Mouse (Mus musculus) G1E-ER4 (cell line): ENCODE measurements around the gene Nudt2. TPM values are rescaled to one million over a fixed set of nuclear protein-coding genes. Genes with fewer than 3 reads are reported as not detected.

Experiments
- GATA1 ChIP-seq: IDR thresholded peaks from one replicate; pipeline ENCODE4 v1.8.0; 2012; ENCODE audit warnings: low read length, inconsistent platforms
- polyA plus RNA-seq: library from polyadenylated mRNA; stranded (reverse); fragments of >175 nt; gene quantifications from 2 replicates; pipeline ENCODE4 v1.2.3, GENCODE M21; 2012

The Nudt2 gene
- polyA plus RNA-seq, 1 experiment, result 3.5 TPM

DNA sequence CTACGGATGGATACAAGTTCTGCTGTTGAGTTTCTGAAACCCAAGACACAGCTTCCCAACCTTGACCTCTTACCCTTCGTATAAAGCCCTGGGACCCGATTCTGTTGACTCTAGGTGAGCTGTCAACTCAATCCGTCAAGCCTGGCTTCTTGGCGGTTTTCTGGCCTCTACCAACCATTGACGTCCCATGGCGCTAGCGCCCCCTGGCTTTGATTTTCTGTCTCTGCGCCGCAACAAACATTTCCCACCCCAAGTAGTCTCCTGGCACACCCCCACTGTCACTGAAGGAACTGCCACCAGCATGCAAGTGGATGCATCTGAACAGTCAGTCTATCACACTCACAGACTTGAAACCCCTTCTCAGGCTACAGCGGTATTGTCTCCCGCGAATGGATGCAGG, 41.2 kb downstream of the Nudt2 start:
- TF ChIP-seq GATA1, result no peak

DNA sequence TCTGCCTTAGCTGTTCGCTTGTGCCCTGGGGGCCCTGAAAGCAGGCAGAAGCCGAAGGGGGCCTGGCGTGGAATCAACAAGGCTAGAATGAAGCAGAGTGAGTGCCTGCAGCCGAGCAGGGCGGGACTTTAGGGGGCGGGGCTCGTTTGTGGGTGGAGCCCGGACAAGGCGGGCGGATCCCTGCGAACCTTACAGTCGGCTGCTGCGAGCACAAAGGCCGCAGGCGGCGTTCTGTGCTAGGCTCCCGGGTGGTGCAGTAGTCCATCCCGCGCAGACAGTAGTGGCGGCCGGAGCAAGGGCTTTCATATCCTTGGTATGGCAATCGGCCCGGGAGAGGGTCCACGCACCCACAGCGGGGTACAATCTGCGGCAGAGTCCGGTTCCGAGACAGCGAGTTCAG, 42.0 kb downstream of the Nudt2 start:
- no peak for TF ChIP-seq GATA1

DNA sequence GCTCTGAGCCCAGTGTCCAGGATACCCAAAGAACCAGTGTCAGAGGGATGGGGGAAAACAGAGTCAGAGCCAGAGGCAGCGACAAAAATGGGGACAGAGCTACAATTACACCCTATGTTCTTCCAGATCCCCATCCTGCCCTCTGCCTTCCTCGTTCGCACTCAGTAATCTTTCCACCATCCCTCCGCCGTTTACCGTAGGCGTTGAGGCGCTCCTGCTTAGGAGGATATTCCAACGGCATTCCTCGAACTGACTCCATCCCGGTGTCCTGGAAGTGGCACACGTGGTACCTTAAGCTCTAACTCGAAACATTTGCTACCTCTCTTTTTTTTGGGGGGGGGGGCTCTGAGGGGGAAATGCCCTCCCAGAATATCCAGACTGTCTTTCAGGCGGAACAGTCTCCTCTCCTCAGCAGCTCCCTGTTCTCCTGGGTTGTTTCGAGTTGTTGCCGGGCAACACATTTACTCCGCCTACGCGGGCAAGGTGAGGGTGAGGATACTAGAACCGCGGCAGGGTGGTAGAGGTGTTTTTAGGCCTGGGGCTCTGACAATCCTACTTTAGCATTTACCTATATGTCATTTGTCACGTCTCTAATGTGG, 42.5 kb downstream of the Nudt2 start:
- TF ChIP-seq GATA1, result no peak

DNA sequence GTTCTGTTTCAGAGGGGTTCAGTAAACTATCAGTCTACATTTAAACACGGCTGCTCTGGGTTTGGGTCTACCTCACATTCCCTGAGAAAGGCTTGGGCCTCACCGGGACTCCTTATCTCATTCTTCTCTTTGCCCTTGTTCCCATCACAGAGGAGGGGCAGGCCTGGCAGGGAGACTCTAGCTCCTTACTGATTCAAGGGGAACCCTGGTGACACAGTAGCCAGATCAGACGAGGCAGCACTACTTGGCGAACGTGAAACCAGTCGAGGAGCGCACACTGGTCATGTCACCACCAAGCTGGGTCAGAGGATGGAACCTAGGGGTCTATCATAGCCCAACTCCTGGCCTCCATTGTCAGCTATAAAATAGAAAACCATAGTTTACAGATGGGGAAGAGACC, 43.0 kb downstream of the Nudt2 start:
- no peak for TF ChIP-seq GATA1

DNA sequence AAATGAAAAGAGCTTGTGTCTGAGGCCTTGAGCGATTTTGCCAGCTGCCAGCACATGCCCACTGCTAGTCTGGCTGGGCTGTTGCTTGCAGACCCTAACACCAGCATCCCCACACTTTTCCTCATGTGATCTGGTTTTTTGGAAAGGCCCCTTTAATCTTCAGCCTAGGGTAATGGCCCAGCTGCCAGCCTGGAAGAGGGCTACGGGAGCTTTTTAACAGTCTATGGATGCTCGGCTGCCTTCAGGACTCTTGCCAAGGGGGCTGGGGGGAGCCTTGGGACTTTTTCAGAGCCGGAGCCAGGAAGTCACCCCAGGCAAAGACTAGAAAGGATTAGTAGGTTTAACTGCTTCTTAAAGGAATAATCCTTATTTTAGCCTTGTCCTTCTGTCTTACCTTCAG, 48.4 kb downstream of the Nudt2 start:
- TF ChIP-seq GATA1, result no peak

DNA sequence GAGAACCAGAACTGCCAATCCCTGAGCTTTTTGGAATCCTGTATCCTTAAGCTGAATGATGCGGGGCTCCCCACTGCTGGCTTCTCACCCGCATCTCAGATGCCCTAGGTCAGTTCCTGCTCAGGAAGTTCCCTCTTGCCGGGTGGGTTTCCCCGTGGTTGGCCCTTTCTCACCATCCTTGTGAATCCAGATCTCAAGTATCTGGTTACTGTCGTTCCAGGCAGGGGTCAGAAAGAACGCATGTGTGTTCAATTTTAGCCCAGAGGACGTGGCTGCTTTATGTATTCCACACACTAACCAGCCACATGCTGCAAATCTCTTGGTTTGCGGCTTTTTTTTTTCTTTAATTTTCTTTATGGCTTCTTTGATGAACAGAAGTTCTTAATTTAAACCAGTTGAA, 48.8 kb downstream of the Nudt2 start:
- no peak for TF ChIP-seq GATA1

DNA sequence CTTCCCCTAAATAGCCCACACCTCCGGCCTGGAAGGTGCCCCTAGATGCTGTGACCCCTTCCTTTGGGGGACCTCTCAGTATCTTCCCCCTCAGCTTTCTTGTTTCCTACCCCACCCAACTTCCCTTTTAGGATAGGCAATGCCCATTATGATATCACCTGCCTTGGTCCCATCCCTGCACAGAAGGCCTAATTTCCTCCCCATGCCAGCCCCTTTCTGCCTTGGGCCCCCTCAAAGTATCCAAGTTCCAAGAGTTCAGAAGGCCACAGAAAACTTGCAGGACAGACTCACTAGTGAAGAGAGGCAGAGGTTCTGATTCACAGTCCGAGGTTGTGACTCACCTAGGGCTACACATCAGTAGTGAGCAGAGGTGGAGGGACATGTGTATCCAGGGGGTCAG, 52.3 kb downstream of the Nudt2 start, which contains the start of gene 1110017D15Rik:
TSS of gene 1110017D15Rik (minus strand) at position 101 of the 400 bp plus-strand sequence.
- TF ChIP-seq GATA1, result no peak

DNA sequence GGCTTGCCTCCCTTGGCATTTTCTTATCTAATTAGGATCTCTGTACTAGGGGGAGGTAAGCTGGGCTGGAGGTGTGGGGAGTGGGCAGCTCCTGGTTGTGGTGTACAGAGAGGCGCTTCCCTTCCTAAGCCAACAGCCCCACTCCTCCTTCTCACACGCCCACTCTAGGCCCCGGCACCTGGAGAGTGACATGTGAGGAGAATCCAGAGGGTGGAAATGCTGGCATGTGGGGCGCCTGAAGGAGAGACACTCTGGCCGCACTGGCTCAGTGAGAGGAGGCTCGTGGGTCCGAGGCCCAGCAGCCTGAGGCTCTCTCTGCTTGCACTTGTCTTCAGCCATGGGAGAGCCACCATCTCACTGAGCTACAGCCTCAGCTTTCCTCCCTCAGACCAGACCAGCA, 53.4 kb downstream of the Nudt2 start:
- TF ChIP-seq GATA1, result no peak

DNA sequence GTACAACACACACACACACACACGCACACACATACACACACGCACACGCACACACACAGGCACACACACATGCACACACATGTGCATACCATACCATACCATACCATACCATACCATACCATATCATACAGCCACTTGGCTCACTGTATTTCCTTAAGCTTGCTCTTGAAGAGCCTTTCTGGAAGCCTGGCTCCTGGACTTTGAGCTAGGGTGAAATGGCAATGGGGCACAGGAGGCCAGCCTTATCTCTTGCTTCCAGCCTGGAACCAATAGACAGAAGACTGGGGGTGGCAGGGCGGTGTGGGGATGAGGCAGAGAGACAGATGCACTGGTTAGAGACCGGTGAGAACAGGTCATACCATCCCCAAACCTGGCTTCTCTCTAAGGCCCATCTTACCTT, 54.2 kb downstream of the Nudt2 start:
- TF ChIP-seq GATA1, result no peak

DNA sequence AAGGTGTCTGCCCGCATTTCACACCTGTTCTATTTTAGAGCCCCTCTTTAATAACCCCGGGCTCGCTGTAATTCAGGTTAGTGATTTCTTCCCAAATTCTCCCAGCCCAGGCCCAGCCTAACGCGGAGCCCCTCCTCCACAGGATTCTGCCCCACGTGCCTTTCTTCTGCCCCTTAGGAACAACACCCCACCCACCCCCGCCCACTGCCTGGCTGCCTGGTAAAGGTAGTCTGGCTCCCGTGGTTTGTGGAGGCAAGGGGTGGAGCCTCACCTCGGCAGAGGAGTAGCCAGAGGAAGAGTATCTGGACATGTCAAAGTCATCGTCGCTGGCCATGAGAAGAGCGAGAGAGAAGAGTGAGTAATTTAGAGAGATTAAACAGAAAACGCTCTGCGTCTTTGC, 55.7 kb downstream of the Nudt2 start:
- TF ChIP-seq GATA1, result no peak

DNA sequence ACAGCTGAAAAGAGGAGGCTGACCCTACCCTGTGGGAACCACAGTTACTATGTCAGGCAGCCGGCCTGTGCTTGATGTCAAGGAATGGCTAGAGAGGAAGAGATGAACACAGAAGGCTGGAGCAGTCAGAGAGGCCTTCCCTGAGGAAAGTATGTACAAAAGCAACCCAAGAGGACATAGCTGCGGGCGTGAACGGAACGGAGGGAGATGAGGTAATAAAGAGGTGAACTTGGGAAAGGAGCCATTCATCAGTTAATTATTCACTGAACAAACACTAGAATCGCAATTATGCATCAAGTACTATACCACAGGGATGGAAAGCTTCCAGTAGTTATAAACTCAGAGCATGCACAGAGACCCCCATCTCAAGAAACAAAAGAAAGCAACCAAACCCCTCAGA, 57.2 kb downstream of the Nudt2 start:
- TF ChIP-seq GATA1, result no peak

DNA sequence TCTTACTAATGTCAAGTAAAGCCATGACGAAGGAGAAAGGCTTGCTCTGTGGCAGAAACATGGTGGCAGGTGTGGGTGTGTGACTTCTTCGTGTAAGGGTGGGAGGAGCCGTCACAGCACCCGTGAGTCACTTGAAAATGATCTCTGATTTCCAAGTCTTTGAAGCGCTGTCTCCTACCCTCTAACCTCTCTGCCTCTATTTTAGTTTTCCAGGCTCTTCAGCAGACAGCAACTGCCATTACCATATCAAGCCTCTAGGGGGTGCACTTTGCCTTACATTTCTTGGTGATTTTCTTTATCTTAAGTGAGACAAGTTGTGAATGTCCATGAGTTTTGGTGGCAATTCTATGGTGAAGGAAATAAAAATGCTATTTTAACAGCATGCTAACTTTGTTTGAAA, 57.8 kb downstream of the Nudt2 start:
- TF ChIP-seq GATA1, result no peak

DNA sequence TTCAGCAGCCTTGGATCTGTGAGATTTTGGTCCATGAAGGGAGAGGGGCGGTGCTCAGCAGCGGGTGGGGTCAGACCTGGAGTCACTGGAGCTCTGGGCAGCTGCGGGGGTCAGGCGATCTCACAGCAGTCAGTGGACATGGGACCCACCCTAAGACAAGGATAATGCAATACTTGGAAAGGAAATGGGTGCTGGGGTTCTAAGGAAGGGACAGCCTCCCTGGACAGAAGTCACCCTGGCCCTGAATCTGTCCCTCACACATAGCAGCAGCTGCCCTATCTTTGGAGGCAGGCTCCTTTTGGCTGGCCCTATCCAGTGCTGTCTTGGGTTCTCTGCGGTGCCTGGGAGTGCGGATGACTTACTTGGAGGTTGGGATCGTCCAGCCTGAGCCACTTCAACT, 58.9 kb downstream of the Nudt2 start:
- TF ChIP-seq GATA1, result no peak

DNA sequence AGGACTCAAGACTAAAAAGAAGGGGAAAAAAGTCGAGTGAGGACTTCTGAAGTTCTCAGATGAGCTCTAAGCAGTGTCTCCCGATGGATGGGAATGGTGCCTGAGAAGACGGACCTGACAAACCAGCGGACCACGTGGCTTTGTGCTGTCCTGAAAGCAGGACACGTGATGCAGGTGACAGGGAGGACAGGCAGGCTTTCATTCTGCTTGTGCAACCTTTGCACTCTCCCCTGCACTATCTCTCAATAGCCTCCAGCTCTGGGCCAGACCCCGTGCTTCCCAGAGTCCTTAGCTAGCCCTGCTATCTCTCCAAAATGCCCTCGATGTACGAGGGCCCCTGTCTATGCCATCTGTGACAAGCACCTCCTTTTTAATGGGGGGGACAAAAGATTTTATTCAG, 59.9 kb downstream of the Nudt2 start:
- no peak for TF ChIP-seq GATA1

DNA sequence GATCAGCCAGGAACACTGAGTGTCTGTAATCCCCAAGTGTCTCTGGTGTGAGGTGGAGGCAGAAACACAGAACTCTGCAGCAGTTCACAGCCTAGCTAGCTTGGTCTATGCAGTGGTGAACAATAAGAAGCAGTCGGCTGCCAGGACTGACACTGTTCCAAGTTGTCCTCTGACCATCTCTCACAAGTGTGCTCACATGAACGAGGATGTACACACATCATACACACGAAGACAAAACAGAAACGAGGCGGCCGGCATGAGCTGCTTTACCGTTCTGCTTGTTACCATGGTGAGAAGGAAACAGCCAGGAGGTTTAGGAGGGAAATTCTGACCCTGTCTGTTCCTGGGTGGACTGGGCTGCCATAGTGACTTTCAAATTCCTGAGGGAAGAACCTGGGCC, 61.6 kb downstream of the Nudt2 start:
- no peak for TF ChIP-seq GATA1

DNA sequence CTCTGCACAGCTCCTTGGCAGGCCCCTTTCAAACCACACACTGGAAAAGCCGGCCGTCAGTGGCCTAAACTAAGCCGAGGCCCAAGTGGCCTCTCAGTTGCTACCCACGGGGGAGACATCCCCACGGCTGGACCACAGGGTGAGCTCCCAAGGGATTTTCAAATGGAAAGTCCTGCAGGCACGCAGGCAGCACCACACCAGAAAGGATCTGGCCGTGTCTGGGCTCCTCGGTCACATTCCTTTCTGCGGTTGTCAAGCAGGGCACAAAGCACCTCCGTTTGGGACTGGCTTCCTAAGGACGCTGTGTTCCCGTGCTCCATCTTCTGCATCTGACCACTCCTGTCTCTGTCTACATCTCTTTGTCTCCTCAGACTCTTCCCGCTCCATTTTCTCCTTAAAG, 62.1 kb downstream of the Nudt2 start:
- no peak for TF ChIP-seq GATA1

DNA sequence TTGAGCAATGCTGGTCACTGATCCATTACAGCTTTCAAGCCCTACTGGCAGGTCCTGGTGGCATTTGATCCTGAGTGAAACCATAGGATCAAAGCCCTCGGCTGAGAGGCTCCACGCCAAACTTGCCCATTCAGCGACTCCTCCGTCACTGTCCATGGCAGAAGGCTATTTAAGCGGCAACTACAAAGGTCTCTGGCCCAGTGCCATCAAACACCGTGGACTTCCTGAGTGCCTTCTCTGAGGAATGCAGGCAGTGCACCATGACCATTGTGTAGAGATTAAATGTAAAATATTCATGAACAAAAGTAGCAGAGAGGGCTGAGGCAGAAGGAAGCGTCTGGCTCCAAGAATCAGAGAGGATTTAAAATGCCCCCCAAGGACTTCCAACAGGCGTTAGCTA, 63.0 kb downstream of the Nudt2 start:
- TF ChIP-seq GATA1, result no peak

Other genes with a start within 250 kb of the Nudt2 start
- 624 and 843 TPM in 2 replicates for gene Ubap2, start 190.0 kb upstream of the Nudt2 start, polyA plus RNA-seq
- 42.1 and 51.3 TPM in 2 replicates for gene Dcaf12, start 150.3 kb upstream of the Nudt2 start, polyA plus RNA-seq
- 25.7 and 31.5 TPM in 2 replicates for gene Ubap1, start 116.2 kb upstream of the Nudt2 start, polyA plus RNA-seq
- gene Kif24, start 264 bp upstream of the Nudt2 start, polyA plus RNA-seq, result 4.9 and 6.6 TPM in 2 replicates
- gene AI464131, start 37.9 kb downstream of the Nudt2 start, polyA plus RNA-seq, result 0.66 and 0.68 TPM in 2 replicates
- gene 1110017D15Rik, start 52.2 kb downstream of the Nudt2 start, polyA plus RNA-seq, result not detected in 2 replicates
- gene Fam219a, start 104.4 kb downstream of the Nudt2 start, polyA plus RNA-seq, result 1.2 and 1.7 TPM in 2 replicates
- gene Dnaic1, start 104.6 kb downstream of the Nudt2 start, polyA plus RNA-seq, result not detected in 2 replicates
- not detected in 2 replicates for gene Enho, start 175.2 kb downstream of the Nudt2 start, polyA plus RNA-seq
- 7.7 and 9.0 TPM in 2 replicates for gene Cntfr, start 231.9 kb downstream of the Nudt2 start, polyA plus RNA-seq
- gene Il11ra1, start 234.8 kb downstream of the Nudt2 start, polyA plus RNA-seq, result 5.8 and 6.3 TPM in 2 replicates
- 94.5 and 96.6 TPM in 2 replicates for gene Rpp25l, start 248.4 kb downstream of the Nudt2 start, polyA plus RNA-seq